Comparison of ENCODE assay signal across 18 mouse cellular contexts in the genomic region with DNA sequence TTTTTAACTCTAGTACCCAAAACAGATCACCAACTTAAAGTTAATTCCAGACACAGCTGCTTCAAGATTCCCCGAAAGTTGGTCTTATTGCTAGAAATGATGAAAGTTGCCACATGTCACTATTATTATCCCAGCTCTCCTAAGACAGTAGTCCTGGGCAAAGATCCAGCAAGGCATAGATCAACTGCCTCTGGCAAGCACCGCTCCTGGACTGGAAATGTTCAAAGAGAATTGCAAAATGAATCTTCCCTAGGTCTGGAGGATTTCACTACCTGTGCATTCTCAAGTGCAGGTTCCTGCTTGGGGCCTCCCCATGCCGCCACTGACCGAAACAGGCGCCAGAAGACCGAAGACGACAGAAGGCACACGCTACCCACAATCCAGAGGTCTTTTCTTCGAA. TPM values are rescaled to one million over a fixed set of nuclear protein-coding genes. Genes with fewer than 3 reads are reported as not detected.
DNase-seq lines count a peak whose midpoint lies in the region; ATAC-seq and TF ChIP-seq lines count a peak whose summit lies in the region.
"Had no signal": no experiment of that assay in that cellular context is flagged by ENCODE, and none has a peak within 500 bp of the region (broad histone marks: within the 10 kb centered on the region; RNA-seq: fewer than 3 reads in every experiment).

No protein-coding gene starts in this region.

- 76% methylated on average over 9 of the region's 9 CpGs for WGBS in embryonic facial prominence, embryonic 15.5 days

- H3K9me3 ChIP-seq in embryonic facial prominence, embryonic 15.5 days (replicated peaks), result no peaks in the 10 kb centered on the region
- H3K9me3 ChIP-seq: embryonic facial prominence, embryonic 12.5 days; forebrain, embryonic 15.5 days; G1E; neural tube, embryonic 15.5 days had no signal

- DNase-seq in gastrocnemius, adult 2 months, result peak; percentile 59
- DNase-seq in gastrocnemius, postnatal 14 days, result no peak
- peak; percentile 30 for DNase-seq in kidney, postnatal 10 days
- no peak for DNase-seq in kidney, adult 9 months
- peak; percentile 72 for DNase-seq in adrenal gland, adult 2 months
- no peak for DNase-seq in embryo, embryonic 10.5 days (ENCODE audit: low spot score)
- DNase-seq: cerebellum, postnatal 14 days; liver; right cerebral cortex, adult 18-20 months; thymus, adult 2 months had no signal

- no peak overlapping the region for H3K4me2 ChIP-seq in embryonic facial prominence, embryonic 15.5 days (replicated peaks)
- H3K4me2 ChIP-seq: embryonic facial prominence, embryonic 12.5 days; forebrain, embryonic 15.5 days; neural tube, embryonic 15.5 days had no signal

- H3K27ac ChIP-seq in gastrocnemius, adult 2 months, result peak overlapping the region; percentile 93
- no peak overlapping the region; the same call in 1 of the 2 replicates for H3K27ac ChIP-seq in embryonic facial prominence, embryonic 15.5 days (replicated peaks)
- H3K27ac ChIP-seq: embryonic facial prominence, embryonic 12.5 days; forebrain, embryonic 15.5 days; neural tube, embryonic 15.5 days had no signal

- no peaks in the 10 kb centered on the region for H3K27me3 ChIP-seq in embryonic facial prominence, embryonic 15.5 days
- H3K27me3 ChIP-seq: embryonic facial prominence, embryonic 12.5 days; forebrain, embryonic 15.5 days; neural tube, embryonic 15.5 days had no signal

- H3K4me3 ChIP-seq in gastrocnemius, adult 2 months, result peak overlapping the region; percentile 75
- H3K4me3 ChIP-seq in embryonic facial prominence, embryonic 15.5 days (replicated peaks), result 0 out of 2 replicates have a peak overlapping the region, but pooled peaks have one; percentile 0
- H3K4me3 ChIP-seq: embryonic facial prominence, embryonic 12.5 days; forebrain, embryonic 15.5 days; neural tube, embryonic 15.5 days had no signal

- ATAC-seq in embryonic facial prominence, embryonic 15.5 days (ENCODE audit: insufficient number of reproducible peaks, low FRiP score, low TSS enrichment, low read depth), result no peak
- ATAC-seq: forebrain, embryonic 15.5 days had no signal

- no peaks in the 10 kb centered on the region for H3K36me3 ChIP-seq in embryonic facial prominence, embryonic 15.5 days
- H3K36me3 ChIP-seq: embryonic facial prominence, embryonic 12.5 days; forebrain, embryonic 15.5 days; G1E; neural tube, embryonic 15.5 days had no signal

- no peak overlapping the region for H3K9ac ChIP-seq in embryonic facial prominence, embryonic 15.5 days
- H3K9ac ChIP-seq: embryonic facial prominence, embryonic 12.5 days; forebrain, embryonic 15.5 days; neural tube, embryonic 15.5 days had no signal

- intact Hi-C loops in gastrocnemius, adult 2 months (cut with DNase I), result no loop called here
- intact Hi-C loops in gastrocnemius, postnatal 14 days (cut with DNase I; ENCODE audit: low total_unique reads), result no loop called here

- TF ChIP-seq CTCF in gastrocnemius, adult 2 months (IDR thresholded peaks at IDR 0.05), result no peak

- peaks cover 6% of the 10 kb centered on the region; the same call in 1 of the 2 replicates for H3K4me1 ChIP-seq in embryonic facial prominence, embryonic 15.5 days
- H3K4me1 ChIP-seq: embryonic facial prominence, embryonic 12.5 days; forebrain, embryonic 15.5 days; neural tube, embryonic 15.5 days had no signal

RNA-seq across cellular contexts. Expression of gene Mylk4, which starts 7.9 kb away (rescaled TPM):
- 1,000 to 10,000 TPM in 1 of 2 experiments, 100 to 1,000 TPM in 1; 466 to 1,631 TPM for total RNA-seq in gastrocnemius, adult 2 months (2021)
- 100 to 1,000 TPM; 102 to 239 TPM for total RNA-seq in gastrocnemius, postnatal 14 days (2021)
- not detected for total RNA-seq in adrenal gland, adult 2 months (2021)
- polyA plus RNA-seq in adrenal gland, adult 2 months (2012; rRNA removed), result not detected in 2 replicates
- polyA plus RNA-seq in embryonic facial prominence, embryonic 15.5 days (2015; fragmentation: Nextera tagmentation; extraction: Ambion mirVana), result 7.6 and 10.9 TPM in 2 replicates
- total RNA-seq: left cerebral cortex, adult 18-20 months had no signal
- polyA plus RNA-seq: G1E had no signal

RNA-seq across cellular contexts. Expression of gene Wrnip1, which starts 25.9 kb away (rescaled TPM):
- 1 to 10 TPM; 5.2 to 8.5 TPM for total RNA-seq in gastrocnemius, adult 2 months (2021)
- total RNA-seq in gastrocnemius, postnatal 14 days (2021), result 10 to 100 TPM in 1 of 2 experiments, 1 to 10 TPM in 1; 9.5 to 11.1 TPM
- 10 to 100 TPM; 33.4 to 37.7 TPM for total RNA-seq in adrenal gland, adult 2 months (2021)
- polyA plus RNA-seq in adrenal gland, adult 2 months (2012; rRNA removed), result 46.7 and 47.1 TPM in 2 replicates
- 31.6 and 39.4 TPM in 2 replicates for polyA plus RNA-seq in embryonic facial prominence, embryonic 15.5 days (2015; fragmentation: Nextera tagmentation; extraction: Ambion mirVana)

RNA-seq across cellular contexts. Expression of gene D930007J09Rik, which starts 26.8 kb away (rescaled TPM):
- not detected for total RNA-seq in gastrocnemius, adult 2 months (2021)
- not detected for total RNA-seq in gastrocnemius, postnatal 14 days (2021)
- total RNA-seq in adrenal gland, adult 2 months (2021), result not detected
- 1.5 and 1.7 TPM in 2 replicates for polyA plus RNA-seq in adrenal gland, adult 2 months (2012; rRNA removed)
- polyA plus RNA-seq in embryonic facial prominence, embryonic 15.5 days (2015; fragmentation: Nextera tagmentation; extraction: Ambion mirVana), result not detected in 2 replicates
- total RNA-seq: G1E had no signal
- polyA plus RNA-seq: C2C12; embryonic facial prominence, embryonic 12.5 days; forebrain, embryonic 15.5 days; G1E; large intestine, adult 2 months; neural tube, embryonic 15.5 days; thymus, adult 2 months had no signal

Comparison
In these comparisons a context has a peak if more than half of its experiments do, and no peak if none do; other contexts are left out.
1. DNase-seq: peak in gastrocnemius, adult 2 months (single experiment), kidney, postnatal 10 days (single experiment) and adrenal gland, adult 2 months (single experiment); none in gastrocnemius, postnatal 14 days (single experiment), kidney, adult 9 months (single experiment) and embryo, embryonic 10.5 days (single experiment).
2. RNA of gene Mylk4, which starts 7.9 kb away (total RNA-seq): 466 to 1,631 TPM in gastrocnemius, adult 2 months and 102 to 239 TPM in gastrocnemius, postnatal 14 days; not detected in adrenal gland, adult 2 months; every median in the first group is over 10 times any median in the second.